Mouse (Mus musculus): ENCODE results near the gene Sirpa.

DNA sequence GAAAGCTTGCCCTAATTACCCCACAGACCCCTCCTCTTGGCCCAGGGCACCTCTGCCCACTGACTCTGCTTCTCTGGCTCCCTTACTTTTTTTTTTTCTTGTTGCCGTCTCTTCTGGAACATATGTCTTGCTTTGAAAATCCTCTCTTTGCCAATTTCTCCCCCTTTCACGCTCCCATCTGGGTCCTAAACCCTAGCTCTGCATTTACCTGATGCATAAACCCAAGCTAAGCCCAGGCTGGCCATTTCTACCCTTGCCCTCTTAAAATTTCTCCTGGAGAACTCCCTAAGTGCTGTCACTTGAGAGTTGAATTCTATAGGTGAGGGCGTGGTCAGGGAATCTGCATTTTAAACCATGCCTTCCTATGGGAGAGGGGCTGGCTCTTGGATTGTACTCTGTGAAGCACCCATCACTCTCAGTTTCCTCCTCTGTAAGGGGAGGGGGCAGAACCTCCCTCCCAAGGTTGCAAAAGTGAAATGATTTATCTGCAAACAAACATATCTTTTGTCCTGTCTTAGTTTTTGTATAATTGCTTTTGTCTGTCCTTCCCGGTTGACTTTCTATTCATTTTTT is 18.8 kb upstream of the Sirpa start:
- TF ChIP-seq CTCF (IDR thresholded peaks at IDR 0.05; ENCODE audit: control insufficient read depth, insufficient read depth, insufficient replicate concordance, low read depth, low read length) = no peak
- TF ChIP-seq POLR2A (IDR thresholded peaks at IDR 0.05; ENCODE audit: control insufficient read depth, low read depth, low read length) = no peak
